Mouse (Mus musculus) R1 (cell line): ENCODE data around the gene Inppl1.

Experiments used
- DNase-seq: peaks from one replicate; pipeline ENCODE4 v3.0.0-alpha.2; 2018; ENCODE audit warnings: low read depth, low spot score

Inppl1 gene

DNA sequence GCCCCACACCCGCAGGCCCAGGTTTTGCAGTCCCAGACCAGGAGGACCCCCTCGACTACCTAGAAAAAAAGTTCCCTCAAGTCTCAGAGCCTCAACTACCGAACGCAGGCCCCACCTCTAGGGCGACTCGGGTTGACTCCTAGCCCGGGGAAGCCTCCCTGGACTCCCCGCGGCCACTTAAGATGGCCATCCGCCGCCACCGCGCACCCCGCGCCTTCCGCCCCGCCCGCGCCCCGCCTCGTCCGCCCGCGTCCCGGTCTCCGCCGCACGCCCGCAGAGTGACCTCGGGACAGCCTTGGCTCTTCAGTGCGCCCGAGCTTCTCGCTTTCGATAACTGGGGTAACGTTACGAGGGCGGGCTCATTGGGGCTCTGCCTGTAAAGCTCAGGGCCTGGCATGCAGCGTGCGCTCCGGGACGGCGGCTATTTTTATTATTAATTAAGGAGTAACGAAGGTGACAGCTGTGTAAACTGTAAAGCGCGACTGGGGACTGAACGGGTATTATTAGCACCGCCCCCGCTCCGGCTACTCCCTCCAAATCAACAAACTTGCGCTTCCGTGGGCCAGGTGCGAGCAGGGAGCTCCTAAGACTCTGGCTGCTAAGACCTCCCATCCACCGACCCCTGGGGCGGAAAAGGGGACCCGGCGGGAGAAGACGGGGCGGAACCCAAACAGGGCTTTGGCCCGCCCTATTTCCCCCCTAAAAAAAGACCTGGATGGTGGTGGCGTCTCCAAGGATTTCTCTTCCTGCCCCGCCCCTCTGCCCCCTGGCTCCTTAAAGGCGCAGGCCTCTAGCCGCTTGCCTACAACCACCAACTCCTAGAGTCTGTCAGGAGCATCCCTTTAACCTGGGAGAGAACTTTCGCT lies at the start of gene Inppl1:
Gene Inppl1 (minus strand): TSS at position 624 of the 866 bp plus-strand sequence.
- DNase-seq, result peak; percentile 99

- no peak for DNase-seq
These were observed 48.2 kb upstream of the Inppl1 start for GRCm38 (mm10) chr7:101886274-101886673.

GRCm38 (mm10) chr7:101884160-101884559 lies 46.1 kb upstream of the Inppl1 start:
- no peak for DNase-seq

DNA sequence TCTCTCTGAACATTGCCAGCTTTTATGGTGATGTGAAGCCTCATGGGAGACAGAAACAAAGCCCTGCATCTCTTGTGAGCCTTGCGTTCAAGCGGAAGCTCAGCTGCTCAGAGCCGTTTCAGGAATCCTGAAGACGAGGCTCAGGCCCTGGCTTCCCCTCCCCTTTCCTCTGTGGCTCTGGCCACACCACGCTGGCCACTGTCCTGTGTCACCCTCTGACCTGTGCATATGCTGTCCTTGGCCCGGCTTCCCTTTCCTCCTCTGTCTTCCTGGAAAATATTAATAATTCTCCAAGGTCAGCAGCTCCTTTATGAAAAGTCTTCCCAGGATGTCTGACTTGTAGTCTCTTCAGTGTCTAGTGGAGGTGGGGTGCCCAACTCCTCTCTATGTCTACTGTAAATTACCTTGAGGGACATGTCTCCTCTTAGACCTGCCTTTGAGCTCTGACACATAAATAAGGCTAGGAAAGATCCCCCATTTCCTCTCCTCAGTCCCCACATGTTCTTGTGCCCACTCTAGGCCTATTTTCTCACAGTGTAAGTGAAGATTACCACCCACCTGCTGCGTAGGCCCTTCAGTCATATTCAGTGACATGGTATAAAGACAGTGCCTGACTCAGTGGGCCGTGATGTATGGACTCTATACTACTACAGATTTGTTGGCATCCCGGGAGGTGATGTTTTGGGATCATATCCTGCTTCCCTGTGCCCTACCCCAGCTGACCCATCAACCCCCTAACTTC lies 44.6 kb upstream of the Inppl1 start:
- DNase-seq, result no peak

DNA sequence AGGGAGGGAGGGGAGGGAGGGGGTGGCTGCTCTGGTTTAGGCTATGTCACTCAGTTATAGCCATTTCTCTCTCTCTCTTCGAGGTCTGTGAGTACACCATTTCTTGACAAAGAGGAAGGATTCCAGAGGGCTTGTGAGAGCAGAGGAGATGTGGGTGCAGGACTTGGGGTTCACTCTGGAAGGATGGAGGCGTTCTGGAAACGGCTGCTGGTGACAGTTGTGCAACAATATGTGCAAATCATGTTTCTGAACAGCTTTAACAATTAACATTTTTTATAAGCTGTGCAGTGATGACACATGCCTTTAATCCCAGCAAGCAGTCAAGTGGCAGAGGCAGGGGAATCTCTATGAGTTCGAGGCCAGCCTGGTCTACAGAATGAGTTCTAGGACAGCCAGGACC lies 42.8 kb upstream of the Inppl1 start:
- no peak for DNase-seq

GRCm38 (mm10) chr7:101875978-101876377 lies 37.9 kb upstream of the Inppl1 start:
- no peak for DNase-seq

DNA sequence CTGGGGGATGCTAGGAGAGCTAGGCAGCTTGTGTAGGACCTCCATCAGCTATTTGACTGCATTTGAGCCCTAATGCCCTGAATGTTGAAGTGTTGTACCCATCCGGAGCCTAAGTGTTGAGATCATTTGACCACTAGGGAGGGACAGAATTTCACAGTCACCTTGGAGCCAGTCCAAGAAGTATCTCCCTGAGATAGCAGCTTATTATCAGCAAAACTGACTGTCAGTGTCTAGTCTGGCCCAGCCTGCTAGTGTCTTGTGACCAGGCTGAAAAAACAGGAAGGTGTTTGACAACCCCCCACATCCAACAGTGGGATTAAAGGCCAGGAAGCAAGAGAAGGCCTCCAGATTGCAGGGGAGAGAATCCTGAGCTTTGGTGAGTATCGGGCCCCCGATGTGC lies 33.3 kb upstream of the Inppl1 start:
- DNase-seq, result no peak

GRCm38 (mm10) chr7:101870629-101871028 lies 32.6 kb upstream of the Inppl1 start, which contains the start of gene Folr1:
TSS of gene Folr1 (minus strand) at chr7:101870788.
- no peak for DNase-seq

DNA sequence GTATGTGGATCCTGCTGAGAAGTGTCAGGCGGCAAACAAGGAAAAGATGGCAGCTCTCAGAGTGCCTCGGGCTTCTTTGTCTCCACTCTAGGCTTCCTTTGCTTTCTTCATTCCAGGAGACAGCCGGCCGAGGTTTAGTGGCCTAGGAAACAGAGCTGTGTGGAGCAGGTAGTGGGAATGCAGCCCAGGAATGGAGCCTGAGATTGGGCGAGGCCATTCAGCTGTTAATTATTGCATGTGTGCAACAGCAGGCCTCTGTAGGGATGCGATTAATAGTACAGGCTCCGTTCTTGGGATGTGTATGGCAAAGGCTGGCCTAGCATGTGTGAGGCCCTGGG lies 31.1 kb upstream of the Inppl1 start:
- peak; percentile 95 for DNase-seq

DNA sequence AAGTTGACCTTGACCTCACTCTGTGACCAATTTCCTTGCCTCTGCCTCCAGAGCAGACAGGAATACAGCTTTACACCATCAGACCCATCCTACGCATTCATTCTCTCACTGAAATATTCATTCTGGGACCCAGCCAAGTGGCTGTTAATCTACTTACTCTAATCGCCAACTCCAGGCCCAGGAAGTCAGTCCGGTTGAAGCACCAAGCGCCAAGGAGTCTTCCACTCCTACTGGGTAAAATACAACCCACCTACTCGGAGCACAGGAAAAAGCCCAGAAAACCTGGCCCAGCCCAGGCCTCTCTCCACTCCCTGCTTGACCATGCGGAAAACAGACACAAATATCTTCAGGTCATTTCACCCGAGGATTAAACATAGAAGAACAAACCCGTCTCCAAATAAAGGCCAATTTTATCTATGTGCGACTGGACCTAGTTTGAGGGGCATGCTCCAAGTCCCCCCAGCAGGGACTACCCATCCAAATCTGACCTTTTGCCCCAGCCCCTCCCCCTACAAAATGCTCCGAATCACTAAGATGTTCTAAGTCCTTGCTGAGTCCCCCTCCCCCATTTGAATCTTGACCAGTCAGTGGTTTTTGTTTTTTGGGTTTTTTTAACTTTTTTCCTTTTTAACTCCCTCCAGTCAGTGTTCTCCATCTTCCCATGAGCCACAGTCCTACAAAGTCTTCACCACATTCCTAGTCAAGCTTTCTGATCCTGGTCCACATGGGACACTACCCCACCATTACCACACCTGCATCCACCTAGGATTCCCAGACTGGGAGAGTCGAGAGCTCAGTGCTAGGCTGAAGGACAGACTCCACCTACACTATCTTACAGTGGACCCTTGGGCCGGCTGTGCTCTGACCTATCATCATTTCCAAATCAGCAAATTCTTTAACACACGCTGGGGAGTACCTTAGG lies 30.5 kb upstream of the Inppl1 start:
- DNase-seq, result peak; percentile 87

DNA sequence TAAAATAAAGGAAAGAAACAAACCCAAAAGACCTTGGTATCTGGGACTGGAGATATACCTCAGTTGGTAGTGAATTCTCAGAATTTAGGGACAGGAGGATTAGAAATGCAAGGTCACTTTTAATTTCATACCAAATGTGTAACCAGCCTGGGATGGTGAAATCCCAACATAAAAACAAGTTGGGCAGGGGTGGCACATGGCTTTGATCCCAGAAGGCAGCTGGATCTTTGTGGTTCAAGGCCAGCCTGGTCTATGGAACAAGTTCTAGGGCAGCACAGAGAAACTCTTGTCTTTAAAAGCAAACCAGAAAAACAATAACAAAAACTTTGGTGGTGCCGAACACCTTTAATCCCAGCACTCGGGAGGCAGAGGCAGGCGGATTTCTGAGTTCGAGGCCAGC lies 29.5 kb upstream of the Inppl1 start:
- DNase-seq, result no peak

DNA sequence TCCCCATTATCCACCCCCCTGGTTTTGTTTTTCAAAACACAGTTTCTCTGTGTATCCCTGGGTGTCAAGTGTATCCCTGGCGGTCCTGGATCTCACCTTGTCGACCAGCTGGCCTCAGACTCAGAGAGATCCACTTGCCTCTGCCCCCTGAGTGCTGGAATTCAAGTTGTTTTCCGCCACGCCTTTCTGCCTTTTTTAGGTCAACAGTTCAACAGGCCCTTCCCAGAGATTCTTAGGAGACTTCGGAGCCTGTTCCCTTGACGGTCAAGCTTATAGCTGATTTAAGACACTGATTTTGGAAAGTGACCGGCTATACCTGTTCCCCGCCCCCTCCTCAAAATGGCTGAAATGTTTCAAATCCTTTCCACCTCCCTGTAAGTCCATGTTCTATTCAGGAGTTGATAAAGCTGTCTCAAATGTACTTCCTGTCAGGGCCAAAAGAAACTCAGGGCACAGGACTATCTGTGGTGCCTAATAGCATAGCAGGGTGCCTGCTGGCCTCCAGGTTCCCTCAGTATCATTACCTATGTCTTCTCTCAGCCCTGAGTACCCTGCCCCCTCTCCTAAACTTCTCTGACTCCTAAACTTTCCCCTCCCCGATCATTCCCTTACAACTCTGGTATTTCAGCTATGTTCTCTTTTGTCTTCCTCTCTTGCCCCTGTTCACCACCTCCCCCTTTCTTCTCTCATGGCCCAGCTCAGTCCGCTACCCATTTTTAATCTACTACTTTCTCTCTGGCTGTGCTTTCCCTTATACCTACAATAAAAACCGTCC lies 28.6 kb upstream of the Inppl1 start:
- peak; percentile 97 for DNase-seq

- no peak for DNase-seq
These were observed 25.4 kb upstream of the Inppl1 start, which contains the start of gene Anapc15 for GRCm38 (mm10) chr7:101863415-101863814. TSS of gene Anapc15 (plus strand) at chr7:101863715.

DNA sequence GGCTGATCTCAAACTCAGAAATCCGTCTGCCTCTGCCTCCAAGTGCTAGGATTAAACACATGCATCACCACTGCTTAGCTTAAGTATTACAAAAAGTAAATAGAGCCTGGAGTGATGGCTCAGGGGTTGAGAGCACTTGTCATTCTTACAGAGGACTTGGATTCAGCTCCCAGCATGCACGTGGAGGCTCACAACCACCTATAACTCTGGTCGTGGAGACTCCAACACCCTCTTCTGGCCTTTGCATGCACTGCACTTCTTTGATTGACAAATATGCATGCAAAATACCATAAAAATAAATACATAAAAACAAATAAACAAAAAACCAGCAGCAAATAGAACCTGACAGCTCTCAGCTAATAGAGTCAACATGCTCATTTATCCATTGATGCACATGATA lies 24.3 kb upstream of the Inppl1 start:
- peak; percentile 70 for DNase-seq

- DNase-seq, result no peak
These were observed 22.9 kb upstream of the Inppl1 start for GRCm38 (mm10) chr7:101860978-101861377.

- DNase-seq, result no peak
These were observed 20.3 kb upstream of the Inppl1 start for GRCm38 (mm10) chr7:101858362-101858761.

DNA sequence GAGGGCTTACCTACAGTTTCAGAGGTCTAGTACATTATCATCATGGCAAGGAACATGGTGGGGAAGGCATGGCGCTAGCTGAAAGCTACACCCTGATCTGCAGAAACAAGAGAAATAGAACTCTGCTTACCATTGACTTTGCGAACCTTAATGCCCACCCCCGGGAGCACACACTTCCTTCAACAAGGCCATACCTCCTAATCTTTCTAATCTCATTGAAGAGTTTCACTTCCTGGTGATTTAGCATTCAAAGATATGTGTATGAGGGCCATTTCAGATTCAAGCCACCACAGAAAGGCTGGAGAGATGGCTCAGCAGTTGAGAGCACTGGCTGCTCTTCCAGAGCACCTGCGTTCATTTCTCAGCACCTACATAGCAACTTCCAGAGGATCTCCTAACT lies 19.1 kb upstream of the Inppl1 start, which contains the start of gene Folr2:
Gene Folr2 (minus strand): TSS at position 101 of the 400 bp plus-strand sequence.
- DNase-seq, result no peak

DNA sequence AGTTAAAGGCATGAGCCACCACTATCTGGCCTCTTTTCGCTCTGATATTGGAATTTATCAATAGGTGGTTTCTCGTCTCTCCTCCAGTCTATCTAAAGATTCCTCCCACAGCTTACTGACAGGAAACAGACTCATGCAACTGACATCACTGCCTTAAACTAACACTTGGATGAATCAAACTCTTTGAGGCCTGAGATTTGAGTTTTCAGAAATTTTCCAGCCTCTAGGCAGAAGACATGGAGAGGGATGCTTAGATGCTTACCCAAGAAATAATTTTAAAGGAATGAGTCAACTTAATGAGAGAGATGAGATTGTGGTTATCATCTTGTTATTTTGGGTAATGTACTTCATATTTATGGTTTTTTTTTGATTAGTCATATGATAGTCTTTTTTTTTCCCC lies 15.8 kb upstream of the Inppl1 start:
- no peak for DNase-seq

- no peak for DNase-seq
These were observed 14.8 kb upstream of the Inppl1 start for GRCm38 (mm10) chr7:101852846-101853245.

DNA sequence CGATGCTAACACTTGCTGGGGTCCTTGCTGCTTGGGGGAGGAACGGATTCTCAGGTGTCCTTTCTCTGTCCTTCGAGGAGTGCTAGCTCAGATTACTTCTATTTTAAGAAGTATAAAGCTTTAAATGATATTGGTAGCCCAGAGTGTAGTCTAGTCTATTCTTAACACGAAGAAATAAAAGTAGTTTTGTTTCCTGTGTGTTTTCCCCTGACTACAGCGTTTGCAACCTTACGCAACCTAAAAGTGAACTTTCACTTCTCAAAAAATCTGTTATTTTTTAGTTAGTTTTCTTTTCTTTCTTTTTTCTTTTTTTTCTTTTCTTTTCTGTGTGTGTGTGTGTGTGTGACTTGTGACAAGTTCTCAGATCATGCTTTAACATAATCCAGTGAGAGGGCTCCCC lies 13.7 kb upstream of the Inppl1 start:
- DNase-seq, result no peak

- peak; percentile 61 for DNase-seq
These were observed 9.9 kb upstream of the Inppl1 start for GRCm38 (mm10) chr7:101847934-101848333.
